Mouse (Mus musculus) layer of hippocampus, adult 8-10 months (tissue): Measurements from ENCODE around the gene Hebp1. TPM values are rescaled to one million over a fixed set of nuclear protein-coding genes. Genes with fewer than 3 reads are reported as not detected.
A peak's percentile ranks its signal among the peaks of the same experiment; 100 is the strongest.

Source experiments
- DNase-seq, 2 experiments: peaks; one replicate each; pipeline ENCODE4 v3.0.0; 2022; ENCODE audit warnings: low spot score in 2 of 2
- total RNA-seq, 4 experiments: library from RNA; stranded (reverse); gene quantifications; 2 replicates each; pipeline ENCODE4 v1.2.4; 2022

Hebp1 gene
- total RNA-seq, 4 experiments from 2014 or later = 69.4 to 91.3 (median 78.1) TPM

GRCm38 (mm10) chr6:135162861-135163260 lies 35.0 kb downstream of the Hebp1 start:
- DNase-seq = no peak

- no peak for DNase-seq
These were observed 35.5 kb downstream of the Hebp1 start for GRCm38 (mm10) chr6:135162311-135162710.

- DNase-seq = no peak
These were observed 36.5 kb downstream of the Hebp1 start for GRCm38 (mm10) chr6:135161356-135161755.

GRCm38 (mm10) chr6:135158509-135158908 lies 39.3 kb downstream of the Hebp1 start:
- DNase-seq = no peak

GRCm38 (mm10) chr6:135157496-135157895 lies 40.3 kb downstream of the Hebp1 start:
- DNase-seq = no peak

GRCm38 (mm10) chr6:135156597-135156996 lies 41.2 kb downstream of the Hebp1 start:
- DNase-seq = no peak

- peak in 1 of 2 experiments; percentile 27 for DNase-seq
These were observed 44.1 kb downstream of the Hebp1 start for GRCm38 (mm10) chr6:135153719-135154118.

GRCm38 (mm10) chr6:135150311-135150710 lies 47.5 kb downstream of the Hebp1 start:
- no peak for DNase-seq

- no peak for DNase-seq
These were observed 48.1 kb downstream of the Hebp1 start for GRCm38 (mm10) chr6:135149722-135150121.

- no peak for DNase-seq
These were observed 48.6 kb downstream of the Hebp1 start for GRCm38 (mm10) chr6:135149175-135149574.

GRCm38 (mm10) chr6:135148506-135148905 lies 49.3 kb downstream of the Hebp1 start:
- no peak for DNase-seq

GRCm38 (mm10) chr6:135145976-135146375 lies 51.8 kb downstream of the Hebp1 start:
- no peak for DNase-seq

- DNase-seq = peak in 1 of 2 experiments; percentile 27
These were observed 53.3 kb downstream of the Hebp1 start for GRCm38 (mm10) chr6:135144516-135144915.

GRCm38 (mm10) chr6:135143151-135143550 lies 54.7 kb downstream of the Hebp1 start:
- no peak for DNase-seq

- DNase-seq = no peak
These were observed 56.2 kb downstream of the Hebp1 start for GRCm38 (mm10) chr6:135141451-135142147.

- DNase-seq = no peak
These were observed 59.1 kb downstream of the Hebp1 start for GRCm38 (mm10) chr6:135138746-135139145.

- DNase-seq = no peak
These were observed 59.6 kb downstream of the Hebp1 start for GRCm38 (mm10) chr6:135138207-135138606.

GRCm38 (mm10) chr6:135137736-135138135 lies 60.1 kb downstream of the Hebp1 start:
- DNase-seq = no peak

GRCm38 (mm10) chr6:135136439-135137161 lies 61.2 kb downstream of the Hebp1 start:
- DNase-seq = no peak

GRCm38 (mm10) chr6:135135735-135136134 lies 62.1 kb downstream of the Hebp1 start:
- no peak for DNase-seq

- DNase-seq = no peak
These were observed 64.3 kb downstream of the Hebp1 start for GRCm38 (mm10) chr6:135133486-135133885.

GRCm38 (mm10) chr6:135133086-135133485 lies 64.7 kb downstream of the Hebp1 start:
- DNase-seq = no peak
